Mouse (Mus musculus) macrophage (primary cell): ENCODE data around the gene Gmpr. TPM values are rescaled to one million over a fixed set of nuclear protein-coding genes. Genes with fewer than 3 reads are reported as not detected.

Experiments
- H3K27ac ChIP-seq: fragments of 350-480 bp; formaldehyde crosslinking; 2 replicates; pipeline ENCODE4 v1.9.0; 2021
- H3K36me3 ChIP-seq: fragments of 350-480 bp; formaldehyde crosslinking; 2 replicates; pipeline ENCODE4 v1.9.0; 2021; ENCODE audit errors: inconsistent target
- H3K4me3 ChIP-seq: fragments of 350-480 bp; formaldehyde crosslinking; 2 replicates; pipeline ENCODE4 v1.9.0; 2021; ENCODE audit errors: inconsistent target
- H3K79me2 ChIP-seq: fragments of 350-480 bp; formaldehyde crosslinking; 2 replicates; pipeline ENCODE4 v1.9.0; 2021; ENCODE audit errors: inconsistent target
- WGBS: methylation state at CpG from one replicate; pipeline ENCODE4 v1.1.7; 2026; ENCODE audit warnings: inconsistent platforms; ENCODE audit not compliant: missing documents; 5-methylcytosine and 5-hydroxymethylcytosine counted together
- polyA plus RNA-seq: library from polyadenylated mRNA; stranded (reverse); fragments of 250-400 nt; gene quantifications from 3 replicates; pipeline ENCODE4 v1.2.4, GENCODE M21; 2018; ENCODE audit warnings: inconsistent platforms

The Gmpr gene
- polyA plus RNA-seq, 1 experiment from 2014 or later: 7.1 TPM

GRCm38 (mm10) chr13:45539205-45539568, 31.9 kb downstream of the Gmpr start:
- Histone ChIP-seq H3K4me3 (no peak overlapping the region), H3K36me3 (no peaks in the 10 kb centered on the region), H3K27ac (no peak overlapping the region), H3K79me2 (no peaks in the 10 kb centered on the region)
- WGBS: 39% methylated on average over 10 of the region's 10 CpGs

- Histone ChIP-seq H3K27ac (no peak overlapping the region), H3K36me3 (no peaks in the 10 kb centered on the region), H3K79me2 (no peaks in the 10 kb centered on the region), H3K4me3 (no peak overlapping the region)
- whole genome bisulfite sequencing: 88% methylated on average over 13 of the region's 13 CpGs
These were observed 38.7 kb downstream of the Gmpr start for GRCm38 (mm10) chr13:45545974-45546373.

- Histone ChIP-seq H3K79me2 (no peaks in the 10 kb centered on the region), H3K36me3 (no peaks in the 10 kb centered on the region), H3K4me3 (no peak overlapping the region), H3K27ac (no peak overlapping the region)
- 97% methylated on average over 4 of the region's 4 CpGs for WGBS
These were observed 39.7 kb downstream of the Gmpr start for GRCm38 (mm10) chr13:45546946-45547345.

DNA sequence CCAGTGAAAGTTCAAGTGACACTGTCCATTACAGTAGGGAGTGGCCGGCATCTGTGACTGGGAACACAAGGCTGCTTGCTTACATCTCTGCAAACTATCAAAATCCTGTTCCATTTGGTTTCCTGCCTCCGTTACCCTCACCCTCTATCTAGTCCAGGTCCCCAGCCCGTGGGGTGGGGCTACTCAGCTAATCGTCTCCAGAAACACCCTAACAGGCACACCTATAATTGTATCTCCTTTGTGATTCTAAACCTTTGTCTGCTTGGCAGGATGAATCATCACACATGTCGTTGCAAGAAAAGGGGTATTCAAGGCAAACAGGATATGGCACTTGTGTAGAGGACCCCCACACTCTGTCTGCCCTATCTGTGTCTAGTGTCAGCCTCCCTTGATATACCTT, 40.3 kb downstream of the Gmpr start:
- no peaks in the 10 kb centered on the region for H3K79me2 ChIP-seq
- H3K4me3 ChIP-seq: no peak overlapping the region
- no peak overlapping the region for H3K27ac ChIP-seq
- no peaks in the 10 kb centered on the region for H3K36me3 ChIP-seq
- 96% methylated on average over 5 of the region's 5 CpGs for WGBS

- peaks cover 11% of the 10 kb centered on the region; the same call in 1 of the 2 replicates for H3K36me3 ChIP-seq
- no peak overlapping the region for H3K4me3 ChIP-seq
- 97% methylated on average over 7 of the region's 7 CpGs for WGBS
- H3K27ac ChIP-seq: no peak overlapping the region
- H3K79me2 ChIP-seq: no peaks in the 10 kb centered on the region
These were observed 46.4 kb downstream of the Gmpr start for GRCm38 (mm10) chr13:45553674-45554073.

GRCm38 (mm10) chr13:45558367-45558766, 51.1 kb downstream of the Gmpr start:
- no peak overlapping the region for H3K4me3 ChIP-seq
- H3K27ac ChIP-seq: no peak overlapping the region
- peaks cover 10% of the 10 kb centered on the region; the same call in 1 of the 2 replicates for H3K36me3 ChIP-seq
- no peaks in the 10 kb centered on the region for H3K79me2 ChIP-seq
- WGBS: 96% methylated on average over 4 of the region's 4 CpGs

GRCm38 (mm10) chr13:45559258-45559657, 52.0 kb downstream of the Gmpr start:
- H3K4me3 ChIP-seq: no peak overlapping the region
- H3K79me2 ChIP-seq: no peaks in the 10 kb centered on the region
- H3K27ac ChIP-seq: no peak overlapping the region
- H3K36me3 ChIP-seq: peaks cover 6% of the 10 kb centered on the region; the same call in 1 of the 2 replicates
- WGBS: 95% methylated on average over 3 of the region's 3 CpGs

GRCm38 (mm10) chr13:45560543-45560942, 53.3 kb downstream of the Gmpr start:
- Histone ChIP-seq H3K79me2 (no peaks in the 10 kb centered on the region), H3K36me3 (peaks cover 12% of the 10 kb centered on the region; the same call in 1 of the 2 replicates), H3K4me3 (no peak overlapping the region), H3K27ac (no peak overlapping the region)
- 77% methylated on average over 7 of the region's 7 CpGs for WGBS

GRCm38 (mm10) chr13:45562011-45562410, 54.8 kb downstream of the Gmpr start:
- Histone ChIP-seq H3K4me3 (no peak overlapping the region), H3K27ac (no peak overlapping the region), H3K36me3 (peaks cover 10% of the 10 kb centered on the region; the same call in 1 of the 2 replicates), H3K79me2 (no peaks in the 10 kb centered on the region)
- 92% methylated on average over 6 of the region's 9 CpGs for WGBS

GRCm38 (mm10) chr13:45564946-45565345, 57.7 kb downstream of the Gmpr start:
- 90% methylated on average over 4 of the region's 4 CpGs for WGBS
- Histone ChIP-seq H3K4me3 (no peak overlapping the region), H3K36me3 (peaks cover 14% of the 10 kb centered on the region; the same call in 1 of the 2 replicates), H3K79me2 (no peaks in the 10 kb centered on the region), H3K27ac (no peak overlapping the region)

- no peaks in the 10 kb centered on the region for H3K79me2 ChIP-seq
- peaks cover 13% of the 10 kb centered on the region; the same call in 1 of the 2 replicates for H3K36me3 ChIP-seq
- 96% methylated on average over 7 of the region's 7 CpGs for WGBS
- no peak overlapping the region for H3K27ac ChIP-seq
- no peak overlapping the region for H3K4me3 ChIP-seq
These were observed 62.7 kb downstream of the Gmpr start for GRCm38 (mm10) chr13:45569932-45570331.

- WGBS: 9% methylated on average over 6 of the region's 6 CpGs
These were observed 64.6 kb downstream of the Gmpr start for GRCm38 (mm10) chr13:45571795-45572262.

DNA sequence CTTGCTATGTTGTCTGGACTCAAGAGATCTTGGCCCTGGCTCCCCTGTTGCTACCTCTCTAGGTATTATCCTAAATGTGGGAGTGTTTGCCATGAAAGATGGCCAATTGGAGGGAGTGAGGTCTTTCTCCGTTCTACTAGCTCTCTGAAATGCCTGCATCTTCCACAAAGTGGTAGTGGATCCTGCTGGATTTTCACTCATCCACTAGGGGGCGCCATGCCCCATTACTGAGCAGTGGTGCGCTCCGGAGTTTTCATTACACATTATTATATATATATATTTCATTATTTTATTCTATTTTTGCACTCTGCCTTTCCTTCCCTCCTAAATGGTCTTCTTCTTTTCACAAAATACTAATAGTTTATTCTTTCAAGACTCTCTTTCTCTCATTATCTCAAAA, 65.5 kb downstream of the Gmpr start:
- no peaks in the 10 kb centered on the region for H3K79me2 ChIP-seq
- no peaks in the 10 kb centered on the region; the same call in 1 of the 2 replicates for H3K36me3 ChIP-seq
- H3K4me3 ChIP-seq: no peak overlapping the region
- WGBS: 31% methylated on average over 4 of the region's 4 CpGs
- H3K27ac ChIP-seq: no peak overlapping the region

More at GRCm38 (mm10) chr13:45571795-45572262, 64.6 kb downstream of the Gmpr start:
- Histone ChIP-seq H3K27ac (no peak overlapping the region), H3K4me3 (no peak overlapping the region), H3K36me3 (peaks cover 7% of the 10 kb centered on the region; the same call in 1 of the 2 replicates), H3K79me2 (no peaks in the 10 kb centered on the region)

- H3K36me3 ChIP-seq: no peaks in the 10 kb centered on the region
- H3K27ac ChIP-seq: no peak overlapping the region
- WGBS: 94% methylated on average over 4 of the region's 4 CpGs
These were observed 68.9 kb downstream of the Gmpr start for GRCm38 (mm10) chr13:45576185-45576584.

DNA sequence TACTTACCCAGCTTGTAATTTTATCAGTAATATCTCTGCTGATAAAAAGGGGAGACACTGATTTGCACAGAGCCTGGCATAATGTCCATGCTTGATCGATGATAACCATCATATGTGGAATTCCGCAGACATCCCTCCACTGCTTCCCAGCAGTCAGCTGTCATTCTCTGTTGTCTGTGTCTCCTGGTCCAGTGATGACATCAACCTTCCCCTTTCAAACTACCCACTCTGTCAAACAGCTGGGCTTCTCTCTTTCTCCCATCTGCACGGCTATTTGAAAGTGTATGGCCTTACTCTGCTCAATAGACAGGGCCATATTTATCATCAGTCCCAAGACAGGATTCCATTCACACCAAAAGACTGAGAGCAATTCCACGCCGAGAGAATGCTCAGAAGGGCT, 70.1 kb downstream of the Gmpr start:
- Histone ChIP-seq H3K4me3 (no peak overlapping the region), H3K27ac (no peak overlapping the region), H3K36me3 (no peaks in the 10 kb centered on the region), H3K79me2 (no peaks in the 10 kb centered on the region)
- 96% methylated on average over 5 of the region's 5 CpGs for WGBS

More at GRCm38 (mm10) chr13:45576185-45576584, 68.9 kb downstream of the Gmpr start:
- Histone ChIP-seq H3K79me2 (no peaks in the 10 kb centered on the region), H3K4me3 (no peak overlapping the region)

DNA sequence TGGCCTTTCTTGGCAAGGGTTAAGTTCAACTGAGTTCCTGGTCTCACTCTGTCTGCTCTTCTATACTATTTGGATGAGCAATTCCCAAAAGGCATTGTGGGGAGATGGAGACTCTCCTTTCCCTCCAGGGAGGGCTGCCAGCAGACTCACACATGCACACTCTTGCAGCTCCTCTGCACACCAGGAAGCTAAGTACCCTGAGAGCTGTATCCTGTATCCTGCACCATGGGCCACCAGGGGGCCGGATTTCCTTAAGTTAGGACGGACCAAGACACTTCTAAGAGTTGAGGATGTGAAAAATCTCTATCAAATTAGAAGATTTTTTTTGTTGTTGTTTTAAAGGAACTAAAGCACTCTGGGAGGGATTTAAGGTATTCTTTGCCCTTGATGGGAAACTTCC, 70.5 kb downstream of the Gmpr start:
- WGBS: 63% methylated on average over 2 of the region's 2 CpGs
- Histone ChIP-seq H3K27ac (no peak overlapping the region), H3K4me3 (no peak overlapping the region), H3K36me3 (no peaks in the 10 kb centered on the region), H3K79me2 (no peaks in the 10 kb centered on the region)
